Mouse (Mus musculus): ENCODE measurements around the gene Cited4. TPM values are rescaled to one million over a fixed set of nuclear protein-coding genes. Genes with fewer than 3 reads are reported as not detected.

Gene Cited4
- total RNA-seq, 2 experiments from 2014 or later: 13.1 to 16.5 TPM

DNA sequence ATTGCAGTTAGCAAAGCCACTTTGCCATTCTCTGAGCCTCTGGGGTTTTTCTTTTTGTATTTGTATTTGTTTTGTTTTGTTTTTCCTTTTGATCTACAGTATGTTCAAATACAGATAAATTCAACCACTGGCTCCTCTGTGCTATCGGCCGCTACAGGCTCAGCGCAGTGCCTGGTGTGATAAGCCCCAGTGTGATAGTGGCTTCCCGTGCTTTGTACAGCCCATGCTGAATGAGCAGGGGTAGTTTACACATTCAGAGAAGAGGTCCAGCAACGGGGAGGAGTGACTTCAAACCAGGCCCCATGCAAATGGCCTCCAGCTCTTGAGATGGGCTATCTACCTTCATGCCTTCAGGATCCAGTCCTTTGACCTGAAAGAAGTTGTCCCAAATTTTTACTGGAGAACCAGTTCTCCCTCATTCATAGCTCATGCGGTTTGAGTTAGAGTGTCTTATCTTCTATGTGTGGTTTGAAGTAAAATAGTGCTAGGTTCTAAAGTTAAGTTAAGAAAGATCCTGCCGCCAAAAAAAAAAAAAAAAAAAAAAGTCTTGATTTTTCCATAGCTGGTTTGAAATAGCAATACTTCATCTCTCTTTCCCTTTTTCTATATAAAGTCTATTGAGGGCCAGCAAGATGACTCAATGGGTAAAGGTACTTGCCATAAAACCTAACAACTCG lies 8.5 kb downstream of the Cited4 start:
- no peak for DNase-seq (ENCODE audit: low spot score in 2 of 2)

DNA sequence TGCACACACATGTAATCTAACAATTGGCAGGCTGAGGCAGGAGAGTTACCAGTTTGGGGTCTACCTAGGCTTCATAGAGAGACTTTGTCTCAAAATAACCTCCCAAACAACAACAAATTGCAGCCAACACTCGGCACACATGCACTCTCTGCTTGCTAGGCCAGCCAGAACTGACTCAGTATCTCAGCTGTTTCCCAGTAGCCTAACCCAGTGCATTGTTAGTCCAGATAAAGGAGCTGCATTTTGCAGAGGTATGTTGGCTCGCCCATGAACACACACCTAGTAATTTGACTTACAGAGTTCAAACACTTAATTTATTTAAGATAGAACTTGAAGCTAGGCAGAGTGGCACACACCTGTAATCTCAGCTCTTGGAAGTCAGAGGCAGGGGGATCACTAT lies 9.3 kb downstream of the Cited4 start:
- no peak for DNase-seq (ENCODE audit: low spot score in 2 of 2)

DNA sequence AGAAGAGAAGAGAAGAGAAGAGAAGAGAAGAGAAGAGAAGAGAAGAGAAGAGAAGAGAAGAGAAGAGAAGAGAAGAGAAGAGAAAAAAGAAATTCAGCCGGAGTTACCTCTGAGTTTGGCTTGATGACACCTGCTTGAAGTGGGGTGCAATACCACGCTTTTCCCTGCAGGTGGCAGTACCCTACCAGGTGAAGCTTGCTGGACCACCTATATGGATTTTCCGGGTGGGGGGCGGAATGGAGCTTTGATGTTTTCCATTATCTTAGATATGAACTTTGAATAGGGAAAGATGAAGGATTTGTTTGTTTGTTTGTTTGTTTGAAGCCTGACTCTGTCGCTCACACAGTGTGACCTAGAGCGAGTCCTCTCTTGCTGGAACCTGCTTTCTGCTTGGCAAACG lies 14.6 kb downstream of the Cited4 start:
- no peak for DNase-seq (ENCODE audit: low spot score in 2 of 2)

DNA sequence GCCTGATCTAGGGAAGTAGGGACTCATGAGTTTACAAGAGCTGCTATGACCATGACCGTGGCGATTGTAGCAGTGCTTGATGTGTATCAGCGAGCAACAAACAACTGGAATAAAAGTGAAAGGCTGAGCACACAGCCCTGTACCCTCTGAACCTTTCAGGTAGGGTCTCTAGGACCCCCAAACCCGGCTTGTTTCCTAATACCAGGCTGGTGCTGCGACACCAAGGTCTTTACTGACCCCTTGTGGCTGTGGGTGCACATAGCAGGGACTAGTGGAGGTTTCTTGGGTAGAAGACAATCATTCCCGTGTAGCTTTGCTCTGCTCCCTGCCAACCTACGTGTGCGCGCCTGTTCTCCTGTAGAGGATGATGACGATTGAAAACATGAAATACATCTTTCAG lies 15.8 kb downstream of the Cited4 start:
- peak; percentile 66 to 75 for DNase-seq (ENCODE audit: low spot score in 2 of 2)

DNA sequence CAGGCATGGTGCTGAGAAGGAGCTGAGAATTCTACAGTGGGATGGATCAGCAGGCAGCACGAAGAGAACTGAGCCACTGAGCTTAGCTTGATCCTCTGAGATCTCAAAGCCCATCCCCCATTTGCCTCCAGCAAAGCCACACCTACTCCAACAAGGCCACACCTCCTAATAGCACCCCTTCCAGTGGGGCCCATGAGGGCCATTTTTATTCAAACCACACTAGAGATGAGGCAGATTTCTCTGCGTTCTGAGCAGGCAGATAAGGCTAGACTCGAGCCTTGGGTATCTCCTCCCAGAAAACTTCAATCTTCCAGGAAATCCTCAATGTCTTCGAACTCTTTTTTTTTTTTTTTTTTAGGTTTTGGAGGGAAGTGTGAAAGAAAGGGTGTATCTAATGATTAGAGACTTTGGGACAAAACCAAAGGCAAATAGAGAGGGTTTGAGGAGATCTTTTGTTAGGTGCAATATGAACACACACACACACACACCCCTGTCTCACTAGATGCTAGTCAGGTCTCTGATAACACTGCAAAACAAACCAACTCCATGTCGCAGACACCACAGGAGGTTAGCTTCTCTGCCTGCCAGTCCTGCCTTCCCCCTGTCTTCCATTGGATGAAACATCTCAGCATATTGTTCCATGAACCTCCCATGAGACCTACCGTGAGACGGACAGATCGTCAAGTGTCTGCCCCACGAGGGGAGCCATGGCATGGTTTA lies 17.1 kb downstream of the Cited4 start:
- no peak for DNase-seq (ENCODE audit: low spot score in 2 of 2)

DNA sequence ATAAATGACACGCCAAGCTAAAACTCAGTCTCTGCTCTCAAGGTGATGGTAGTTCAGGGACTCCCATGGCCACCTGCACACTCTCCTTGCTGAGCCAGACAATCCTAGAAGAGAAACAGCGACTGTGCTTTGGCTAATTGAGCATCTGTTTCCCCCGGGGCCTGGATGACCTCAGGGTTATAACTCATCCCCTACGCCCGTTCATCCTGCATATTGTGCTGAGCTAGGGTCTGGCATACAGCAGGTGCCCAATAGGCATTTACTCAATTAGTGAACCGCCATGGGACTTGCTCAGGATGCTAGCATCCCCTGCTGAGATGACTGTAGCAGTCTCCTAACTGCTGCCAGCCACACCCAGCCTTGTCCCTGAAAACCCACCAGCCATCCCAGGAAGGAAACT lies 20.9 kb downstream of the Cited4 start:
- no peak for DNase-seq (ENCODE audit: low spot score in 2 of 2)

DNA sequence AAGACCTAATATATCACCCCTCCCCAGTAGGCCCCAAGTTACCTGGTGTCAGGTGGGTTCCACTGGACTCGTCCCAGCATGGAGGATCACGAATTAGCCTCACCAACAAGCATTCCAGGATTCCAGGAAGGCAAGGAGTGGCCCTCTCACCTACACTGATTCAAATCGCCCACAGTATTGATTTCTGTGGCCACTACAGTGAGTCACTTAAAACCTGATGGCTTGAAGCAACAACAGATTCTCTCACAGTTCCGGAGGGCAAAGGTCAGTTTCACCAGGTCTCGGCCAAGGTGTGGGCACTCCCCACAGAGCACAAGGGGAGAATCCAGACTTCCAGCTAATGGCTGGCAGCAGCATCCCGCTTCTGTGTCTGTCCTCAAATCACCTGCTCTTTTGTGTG lies 22.9 kb downstream of the Cited4 start:
- DNase-seq (ENCODE audit: low spot score in 2 of 2): no peak

DNA sequence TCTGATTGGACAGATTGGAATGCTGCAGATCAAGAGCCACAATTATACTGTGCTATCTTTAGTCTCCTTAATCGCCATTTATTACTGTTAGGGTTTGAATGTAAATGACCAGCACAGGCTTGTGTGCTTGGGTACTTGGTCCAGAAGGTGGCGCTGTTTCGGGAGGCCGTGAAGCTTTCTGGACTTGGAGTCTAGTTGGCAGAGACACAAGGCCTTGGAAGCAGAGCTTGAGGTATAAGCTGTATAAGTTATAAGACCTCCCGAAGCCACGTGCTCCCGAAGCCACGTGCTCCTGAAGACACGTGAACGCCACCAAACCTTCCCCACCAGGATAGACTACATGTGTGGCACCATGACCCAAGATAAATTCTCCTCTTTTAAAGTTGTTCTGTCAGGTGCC lies 26.3 kb downstream of the Cited4 start:
- DNase-seq (ENCODE audit: low spot score in 2 of 2): peak; percentile 57 to 73

DNA sequence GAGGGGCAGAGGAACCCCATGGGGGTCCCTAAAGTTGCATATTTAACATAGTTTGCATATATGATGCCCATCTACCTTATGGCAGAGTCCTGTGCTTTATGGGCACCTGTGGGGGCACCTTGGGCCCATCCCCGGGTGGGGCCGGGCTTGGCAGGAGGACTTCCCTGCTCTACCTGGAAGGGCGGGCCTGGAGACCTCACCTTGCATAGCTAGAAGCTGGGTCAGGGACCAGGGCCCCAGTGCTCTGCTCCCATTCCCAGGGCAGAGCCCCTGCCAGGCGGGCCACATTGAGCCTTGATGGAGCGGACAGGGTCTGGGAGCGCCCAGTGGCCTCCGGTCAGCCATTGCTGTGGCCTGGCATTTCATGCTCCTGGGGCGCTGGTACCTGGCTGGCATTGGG lies 31.0 kb downstream of the Cited4 start:
- DNase-seq (ENCODE audit: low spot score in 2 of 2): no peak

DNA sequence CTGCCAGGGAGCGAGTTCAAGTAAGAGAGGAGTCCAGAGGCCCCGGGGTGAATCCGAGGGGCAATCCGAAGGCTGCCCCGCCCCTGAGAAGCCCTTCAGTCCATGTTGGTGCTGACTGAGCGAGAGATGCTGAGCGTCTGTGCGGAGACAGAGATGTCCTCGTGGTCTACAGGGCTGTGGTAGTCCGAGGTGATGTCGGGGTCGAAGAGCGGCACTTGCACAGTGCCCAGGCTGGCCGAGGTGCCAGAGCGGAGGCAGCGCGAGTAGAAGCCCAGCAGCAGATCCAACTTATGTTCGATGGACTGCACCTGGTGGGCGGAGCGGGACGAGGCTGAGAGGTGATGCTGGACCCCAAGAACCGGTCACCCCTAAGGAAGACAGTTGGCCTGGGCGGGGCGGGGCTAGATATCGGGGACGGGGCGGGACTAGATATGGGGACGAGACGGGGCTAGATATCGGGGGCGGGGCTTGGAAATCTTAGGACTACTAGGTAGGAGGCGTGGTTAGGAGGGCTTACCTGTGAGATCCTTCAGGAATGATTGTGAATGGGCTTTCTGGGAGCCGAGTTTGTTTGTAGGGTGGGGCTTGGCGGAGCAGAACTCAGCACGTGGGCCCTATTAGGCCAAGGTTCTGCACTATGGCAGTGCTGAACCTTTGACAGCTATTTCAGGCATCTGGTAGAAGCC lies 31.6 kb downstream of the Cited4 start:
- DNase-seq (ENCODE audit: low spot score in 2 of 2): no peak

DNA sequence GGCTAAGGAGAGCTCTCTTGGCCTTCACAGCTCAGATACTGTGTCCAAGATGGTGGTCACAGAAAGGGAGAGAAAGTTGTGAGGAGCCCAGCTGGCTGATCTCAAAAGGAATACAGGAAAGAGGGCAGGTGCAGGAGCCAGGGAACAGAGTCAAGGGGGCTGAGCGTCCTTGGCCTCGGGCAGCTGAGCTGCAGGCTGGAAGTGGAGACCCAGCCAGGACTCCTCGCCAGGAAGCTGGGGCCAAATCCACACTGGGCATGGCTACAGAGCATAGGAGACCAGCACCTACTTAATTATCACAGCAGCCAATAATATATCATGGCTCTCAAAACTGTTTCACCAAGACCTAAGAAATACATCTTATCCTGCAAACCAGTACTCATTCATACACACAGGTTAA lies 34.8 kb downstream of the Cited4 start:
- no peak for DNase-seq (ENCODE audit: low spot score in 2 of 2)

DNA sequence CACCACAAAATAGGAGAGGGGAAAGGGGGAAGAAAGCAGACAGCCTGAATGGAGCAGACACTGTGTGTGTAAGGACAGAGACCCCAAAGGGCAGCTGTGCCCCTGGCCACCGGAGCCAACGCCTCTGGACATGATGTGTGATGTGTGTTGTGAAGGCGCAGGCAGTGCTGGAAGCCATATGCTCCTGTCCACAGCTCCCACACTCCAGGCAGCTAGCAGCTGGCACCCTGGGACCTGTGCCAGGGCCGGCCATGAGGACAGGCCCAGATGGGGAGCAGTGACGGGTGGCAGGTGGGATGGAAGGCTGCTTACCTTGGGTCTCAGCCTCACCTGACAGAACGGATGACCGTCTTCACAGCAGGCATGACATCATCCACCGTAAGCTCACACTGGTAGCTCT lies 35.7 kb downstream of the Cited4 start:
- peak; percentile 68 to 76 for DNase-seq (ENCODE audit: low spot score in 2 of 2)

DNA sequence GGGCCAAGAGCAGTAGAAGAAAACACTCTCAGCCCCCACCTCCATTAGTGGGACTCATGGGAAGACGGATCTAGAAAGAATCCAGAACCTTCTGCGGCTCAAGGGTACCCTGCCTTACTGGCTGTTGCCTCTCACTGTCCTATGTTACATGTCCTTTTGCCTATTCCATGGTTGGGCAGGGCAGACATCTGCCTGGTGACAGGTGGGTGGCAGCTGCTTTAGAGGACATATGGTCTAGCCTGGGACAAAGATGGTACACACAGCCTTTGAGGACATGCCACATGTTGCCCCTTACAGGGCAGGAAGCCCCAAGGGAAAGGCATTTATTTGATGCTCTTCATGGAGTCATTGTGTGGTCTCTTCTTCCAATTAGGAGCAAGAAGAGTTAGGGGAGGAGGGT lies 36.1 kb downstream of the Cited4 start:
- DNase-seq (ENCODE audit: low spot score in 2 of 2): no peak

DNA sequence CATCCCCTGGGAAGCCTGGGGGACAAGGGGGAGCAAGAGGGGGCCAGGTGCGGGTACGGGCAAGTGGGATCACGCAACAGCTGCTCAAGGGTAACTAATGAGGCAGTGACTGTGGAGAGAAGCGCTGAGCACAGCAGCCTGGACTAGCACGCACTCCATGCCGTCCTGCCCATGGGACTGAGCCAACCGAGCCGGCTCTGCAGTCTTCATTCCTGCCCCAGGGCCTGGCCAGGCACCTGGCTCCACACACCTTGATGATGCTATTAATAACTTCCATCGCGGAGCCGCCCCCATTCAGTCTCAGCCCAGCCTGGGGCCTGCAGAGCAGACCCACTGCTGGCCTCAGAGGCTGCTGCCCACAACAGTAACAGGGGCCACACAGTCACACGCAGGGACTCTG lies 45.9 kb downstream of the Cited4 start:
- DNase-seq (ENCODE audit: low spot score in 2 of 2): no peak

DNA sequence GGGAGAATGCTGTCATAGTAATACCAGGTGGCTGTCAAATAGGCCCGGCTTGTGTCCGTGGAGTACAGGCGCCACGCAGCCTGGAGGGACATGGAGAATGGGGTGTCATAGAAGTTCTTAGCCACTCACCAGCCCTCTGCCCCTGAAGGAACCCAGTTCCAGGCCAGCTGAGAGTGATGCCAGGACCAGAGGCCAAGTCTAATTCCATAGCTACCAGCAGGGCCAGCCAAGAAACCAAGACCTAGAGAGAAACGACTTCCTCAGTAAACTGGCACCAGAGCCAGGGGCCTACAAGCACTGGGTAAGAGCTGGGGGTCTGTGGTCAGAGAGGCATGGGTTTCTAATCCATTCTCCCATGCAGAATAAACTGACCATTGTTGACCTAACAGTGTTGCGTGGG lies 46.6 kb downstream of the Cited4 start:
- no peak for DNase-seq (ENCODE audit: low spot score in 2 of 2)

DNA sequence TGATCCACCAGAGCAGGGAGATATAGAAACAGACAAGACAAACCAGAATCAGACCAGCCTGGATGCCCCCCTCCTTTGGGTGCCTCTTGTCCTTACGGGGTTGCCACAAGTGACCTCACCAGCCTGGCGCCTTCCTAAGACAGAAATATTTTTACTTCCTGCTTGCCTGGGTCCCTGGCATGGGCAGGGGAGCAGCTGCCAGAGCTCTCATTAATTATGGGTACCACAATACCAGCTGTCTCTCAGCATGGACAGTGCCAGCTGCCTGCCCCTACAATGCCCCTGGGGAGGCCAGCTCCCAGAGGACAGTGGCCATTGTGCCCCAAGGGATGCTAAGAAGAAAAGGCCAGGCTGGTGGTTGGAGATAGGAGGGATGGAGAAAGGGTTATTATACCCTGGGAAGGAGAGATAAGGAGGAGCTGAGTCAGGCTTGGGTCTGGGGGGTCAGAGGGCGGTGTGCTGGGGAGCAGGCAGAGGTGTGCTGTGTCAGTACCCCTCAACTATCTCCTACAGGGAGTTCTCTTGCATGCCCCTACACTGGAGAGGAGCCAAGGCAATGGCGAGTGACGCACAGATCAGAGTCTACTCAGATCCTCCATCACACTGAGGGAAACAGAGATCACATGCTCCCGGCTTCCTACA lies 47.6 kb downstream of the Cited4 start:
- DNase-seq (ENCODE audit: low spot score in 2 of 2): no peak

DNA sequence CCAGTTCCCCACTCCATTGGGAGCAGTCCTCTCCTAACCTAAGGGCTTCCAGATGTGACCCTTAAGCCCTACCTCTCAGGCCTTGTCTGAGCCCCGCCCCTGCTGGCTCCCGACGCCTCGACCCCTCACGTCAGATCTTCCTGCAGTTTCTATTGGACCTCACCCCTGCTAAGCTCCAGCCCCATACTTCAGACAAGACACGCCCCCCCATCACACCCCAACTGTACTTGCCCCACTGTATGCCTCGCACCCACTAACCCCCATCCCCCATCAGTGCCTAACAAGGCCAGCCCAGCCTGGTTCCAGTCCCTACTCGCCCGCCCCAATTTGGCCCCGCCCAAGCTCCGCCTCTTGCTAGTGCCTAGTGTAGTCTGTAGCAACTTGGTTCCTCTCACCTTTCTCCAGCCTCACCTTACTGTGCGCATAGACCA lies 49.8 kb downstream of the Cited4 start:
- no peak for DNase-seq (ENCODE audit: low spot score in 2 of 2)

DNA sequence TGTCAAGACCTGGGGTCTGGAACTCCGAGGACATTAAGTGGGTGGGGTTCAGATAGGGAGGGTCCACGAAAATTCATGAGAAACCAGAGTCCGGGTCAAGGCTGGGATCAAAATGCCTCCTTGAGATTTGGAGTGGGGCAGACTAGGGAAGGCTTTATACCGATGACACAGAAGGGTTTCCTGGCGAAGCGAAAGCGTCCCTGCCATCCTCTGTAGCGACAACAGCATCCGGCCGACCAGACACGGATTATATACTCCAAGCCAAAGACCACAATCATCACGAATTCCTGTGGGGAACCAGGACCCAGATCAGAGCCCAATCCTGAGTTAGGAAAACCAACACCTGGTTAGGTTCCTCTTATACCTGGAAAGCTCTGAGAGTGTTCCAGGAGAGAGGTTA lies 50.4 kb downstream of the Cited4 start:
- no peak for DNase-seq (ENCODE audit: low spot score in 2 of 2)

Data from left cerebral cortex, adult 18-20 months (tissue).